ENCODE assay signal across 7 mouse cellular contexts in the genomic region with DNA sequence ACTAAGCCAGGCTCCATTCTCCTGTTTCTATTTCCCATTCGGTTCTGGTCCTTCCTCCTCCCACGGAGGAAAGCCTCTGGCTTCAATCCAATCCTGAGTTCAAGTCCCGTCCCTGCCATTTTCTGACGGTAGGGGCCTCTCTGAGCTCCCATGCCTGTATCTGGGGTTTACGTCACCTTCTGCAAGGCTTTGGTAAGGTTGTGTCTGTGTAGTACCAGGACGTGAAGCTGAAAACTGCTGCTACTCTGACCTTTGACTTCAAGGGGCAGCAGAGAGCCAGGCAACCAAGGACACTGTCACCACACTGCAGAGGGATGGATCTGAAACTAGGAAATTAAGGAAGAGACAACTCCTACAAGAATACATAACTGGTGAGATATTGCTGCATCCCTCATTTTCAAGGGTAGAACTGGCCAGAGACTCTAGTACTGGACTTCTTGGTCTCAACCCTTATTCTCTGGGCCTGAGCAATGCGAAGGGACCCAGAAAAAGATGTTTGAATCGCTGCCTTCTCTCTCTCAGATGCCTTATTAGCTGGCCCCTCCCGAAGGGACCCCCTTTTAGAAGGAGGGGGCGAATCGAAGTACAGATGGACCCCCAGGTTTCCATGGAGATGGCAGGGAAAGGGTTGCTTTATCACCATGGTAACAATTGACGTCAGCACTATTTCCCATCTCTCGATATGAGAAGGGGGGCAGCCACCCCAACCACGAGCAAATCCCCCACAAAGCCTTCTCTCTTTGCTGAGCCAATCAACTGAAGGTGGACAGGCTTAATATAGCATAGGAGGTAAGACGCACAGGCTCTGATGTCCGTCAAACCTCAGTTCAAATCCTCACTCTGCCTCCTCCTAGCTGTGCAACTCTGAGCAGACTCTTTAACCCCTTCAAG. TPM values are rescaled to one million over a fixed set of nuclear protein-coding genes. Genes with fewer than 3 reads are reported as not detected.
DNase-seq lines count a peak whose midpoint lies in the region; ATAC-seq lines count a peak whose summit lies in the region.

No protein-coding gene starts in this region.

- DNase-seq in 416B (ENCODE audit: low read depth) (peak; percentile 87), A20 (ENCODE audit: low read depth, low spot score) (peak; percentile 27)
- peak; percentile 73 for DNase-seq in splenic B cell, adult 2 months (ENCODE audit: low read depth, low spot score)
- DNase-seq in adrenal gland, postnatal 10 days, result no peak

- H3K79me2 ChIP-seq in macrophage (ENCODE audit: inconsistent target), result no peaks in the 10 kb centered on the region

- ATAC-seq in forebrain, embryonic 12.5 days (ENCODE audit: low FRiP score), result peak; percentile 24; the same call in 1 of the 2 replicates
- ATAC-seq in kidney, embryonic 16.5 days (ENCODE audit: low FRiP score, low TSS enrichment), result no peak

- H3K4me3 ChIP-seq in forebrain, embryonic 12.5 days (replicated peaks), result no peak overlapping the region
- H3K4me3 ChIP-seq in kidney, embryonic 16.5 days (ENCODE audit: low read length), result no peak overlapping the region
- no peak overlapping the region for H3K4me3 ChIP-seq in macrophage (ENCODE audit: inconsistent target)

- H3K9ac ChIP-seq in forebrain, embryonic 12.5 days, result peak overlapping the region; percentile 14
- 0 out of 2 replicates have a peak overlapping the region, but pooled peaks have one; percentile 1 for H3K9ac ChIP-seq in kidney, embryonic 16.5 days (replicated peaks; ENCODE audit: low read length)

- peaks cover 33% of the 10 kb centered on the region for H3K4me1 ChIP-seq in forebrain, embryonic 12.5 days
- H3K4me1 ChIP-seq in kidney, embryonic 16.5 days (ENCODE audit: insufficient read depth, low read length), result peaks cover 30% of the 10 kb centered on the region

- peaks cover 23% of the 10 kb centered on the region for H3K27me3 ChIP-seq in forebrain, embryonic 12.5 days
- no peaks in the 10 kb centered on the region for H3K27me3 ChIP-seq in kidney, embryonic 16.5 days (ENCODE audit: insufficient read depth, low read length)
- no peaks in the 10 kb centered on the region for H3K27me3 ChIP-seq in splenic B cell, adult 2 months (ENCODE audit: control insufficient read depth, insufficient read depth, low read length, poor library complexity, severe bottlenecking)

- H3K36me3 ChIP-seq in forebrain, embryonic 12.5 days (replicated peaks), result no peaks in the 10 kb centered on the region
- H3K36me3 ChIP-seq in kidney, embryonic 16.5 days (ENCODE audit: insufficient read depth, low read length), result no peaks in the 10 kb centered on the region
- no peaks in the 10 kb centered on the region for H3K36me3 ChIP-seq in macrophage (ENCODE audit: inconsistent target)
- H3K36me3 ChIP-seq in splenic B cell, adult 2 months (ENCODE audit: control insufficient read depth, insufficient read depth, low read length, poor library complexity, severe bottlenecking), result no peaks in the 10 kb centered on the region

- H3K27ac ChIP-seq in forebrain, embryonic 12.5 days, result peak overlapping the region; percentile 33
- peak overlapping the region; percentile 87 for H3K27ac ChIP-seq in kidney, embryonic 16.5 days (ENCODE audit: low read length)
- H3K27ac ChIP-seq in macrophage, result peak overlapping the region; percentile 94

- H3K4me2 ChIP-seq in forebrain, embryonic 12.5 days, result peak overlapping the region; percentile 21
- 0 out of 2 replicates have a peak overlapping the region, but pooled peaks have one; percentile 16 for H3K4me2 ChIP-seq in kidney, embryonic 16.5 days (replicated peaks; ENCODE audit: low read depth, low read length)

- H3K9me3 ChIP-seq in forebrain, embryonic 12.5 days, result no peaks in the 10 kb centered on the region
- no peaks in the 10 kb centered on the region for H3K9me3 ChIP-seq in kidney, embryonic 16.5 days (ENCODE audit: low read length)

- 25% methylated on average over 16 of the region's 16 CpGs for WGBS in forebrain, embryonic 12.5 days
- 39% methylated on average over 16 of the region's 16 CpGs for WGBS in kidney, embryonic 16.5 days
- WGBS in macrophage (ENCODE audit: missing documents), result 17% methylated on average over 16 of the region's 16 CpGs

RNA-seq across cellular contexts. Expression of a gene that starts 4.9 kb away (rescaled TPM):
- not detected in 2 replicates for polyA plus RNA-seq in forebrain, embryonic 12.5 days (2016; fragmentation: Nextera tagmentation; extraction: Ambion mirVana)
- 0.35 TPM in 1 of 2 replicates, not detected in the other for polyA plus RNA-seq in kidney, embryonic 16.5 days (2015; fragmentation: Nextera tagmentation; extraction: Ambion mirVana)
- total RNA-seq in macrophage (2018; cell fraction: chromatin; rRNA removed), result not detected
- not detected for total RNA-seq in macrophage (2018; cell fraction: cytosol; rRNA removed)
- not detected for total RNA-seq in macrophage (2018; cell fraction: nucleus; rRNA removed)
- polyA plus RNA-seq in macrophage (2018), result not detected in 3 replicates
- not detected for total RNA-seq in adrenal gland, postnatal 10 days (2021)

RNA-seq across cellular contexts. Expression of a gene that starts 5.1 kb away (rescaled TPM):
- not detected in 2 replicates for polyA plus RNA-seq in forebrain, embryonic 12.5 days (2016; fragmentation: Nextera tagmentation; extraction: Ambion mirVana)
- polyA plus RNA-seq in kidney, embryonic 16.5 days (2015; fragmentation: Nextera tagmentation; extraction: Ambion mirVana), result not detected in 2 replicates
- 1 to 10 TPM in 3 of 26 experiments, under 1 TPM in 3, not detected in 20; 0.59 to 4.2 (median 1.0) TPM for total RNA-seq in macrophage (2018; cell fraction: chromatin; rRNA removed)
- total RNA-seq in macrophage (2018; cell fraction: cytosol; rRNA removed), result under 1 TPM in 6 of 26 experiments, not detected in 20; 0.09 to 0.17 (median 0.13) TPM
- 1 to 10 TPM in 1 of 26 experiments, under 1 TPM in 14, not detected in 11; 0.35 to 1.2 (median 0.56) TPM for total RNA-seq in macrophage (2018; cell fraction: nucleus; rRNA removed)
- polyA plus RNA-seq in macrophage (2018), result not detected in 3 replicates
- total RNA-seq in adrenal gland, postnatal 10 days (2021), result not detected

RNA-seq across cellular contexts. Expression of a gene that starts 17.5 kb away (rescaled TPM):
- 1,836 and 1,849 TPM in 2 replicates for polyA plus RNA-seq in forebrain, embryonic 12.5 days (2016; fragmentation: Nextera tagmentation; extraction: Ambion mirVana)
- 761 and 859 TPM in 2 replicates for polyA plus RNA-seq in kidney, embryonic 16.5 days (2015; fragmentation: Nextera tagmentation; extraction: Ambion mirVana)
- 100 to 1,000 TPM in 19 of 26 experiments, 10 to 100 TPM in 5, 1 to 10 TPM in 2; 3.3 to 636 (median 208) TPM for total RNA-seq in macrophage (2018; cell fraction: chromatin; rRNA removed)
- total RNA-seq in macrophage (2018; cell fraction: cytosol; rRNA removed), result 1,000 to 10,000 TPM in 10 of 26 experiments, 100 to 1,000 TPM in 12, 10 to 100 TPM in 4; 32.9 to 2,330 (median 543) TPM
- total RNA-seq in macrophage (2018; cell fraction: nucleus; rRNA removed), result 1,000 to 10,000 TPM in 10 of 26 experiments, 100 to 1,000 TPM in 14, 10 to 100 TPM in 2; 13.0 to 1,557 (median 896) TPM
- polyA plus RNA-seq in macrophage (2018), result 18.5 to 109 TPM (median 91.5 TPM) in 3 replicates
- total RNA-seq in adrenal gland, postnatal 10 days (2021), result 10 to 100 TPM; 75.3 to 85.9 TPM

RNA-seq across cellular contexts. Expression of a gene that starts 34.5 kb away (rescaled TPM):
- polyA plus RNA-seq in forebrain, embryonic 12.5 days (2016; fragmentation: Nextera tagmentation; extraction: Ambion mirVana), result 27.3 and 29.4 TPM in 2 replicates
- polyA plus RNA-seq in kidney, embryonic 16.5 days (2015; fragmentation: Nextera tagmentation; extraction: Ambion mirVana), result 31.8 and 33.6 TPM in 2 replicates
- 10 to 100 TPM; 45.5 to 69.8 (median 55.4) TPM for total RNA-seq in macrophage (2018; cell fraction: chromatin; rRNA removed)
- total RNA-seq in macrophage (2018; cell fraction: cytosol; rRNA removed), result 10 to 100 TPM; 20.6 to 31.9 (median 25.9) TPM
- total RNA-seq in macrophage (2018; cell fraction: nucleus; rRNA removed), result 10 to 100 TPM; 27.3 to 56.2 (median 37.1) TPM
- polyA plus RNA-seq in macrophage (2018), result 17.0 to 25.7 TPM (median 21.5 TPM) in 3 replicates
- 10 to 100 TPM; 41.3 to 45.7 TPM for total RNA-seq in adrenal gland, postnatal 10 days (2021)

RNA-seq across cellular contexts. Expression of a gene that starts 46.6 kb away (rescaled TPM):
- polyA plus RNA-seq in forebrain, embryonic 12.5 days (2016; fragmentation: Nextera tagmentation; extraction: Ambion mirVana), result 207 and 221 TPM in 2 replicates
- polyA plus RNA-seq in kidney, embryonic 16.5 days (2015; fragmentation: Nextera tagmentation; extraction: Ambion mirVana), result 285 and 304 TPM in 2 replicates
- total RNA-seq in macrophage (2018; cell fraction: chromatin; rRNA removed), result 100 to 1,000 TPM in 15 of 26 experiments, 10 to 100 TPM in 11; 74.4 to 250 (median 111) TPM
- total RNA-seq in macrophage (2018; cell fraction: cytosol; rRNA removed), result 10 to 100 TPM; 36.2 to 57.7 (median 44.3) TPM
- total RNA-seq in macrophage (2018; cell fraction: nucleus; rRNA removed), result 100 to 1,000 TPM in 3 of 26 experiments, 10 to 100 TPM in 23; 46.3 to 220 (median 82.6) TPM
- polyA plus RNA-seq in macrophage (2018), result 45.9 to 65.7 TPM (median 51.4 TPM) in 3 replicates
- total RNA-seq in adrenal gland, postnatal 10 days (2021), result 10 to 100 TPM; 54.5 to 59.1 TPM

Comparison
In these comparisons a context has a peak if more than half of its experiments do, and no peak if none do; other contexts are left out.
1. H3K27ac ChIP-seq: peak in every context shown above with its lines; median percentile 94 in macrophage; 87 in kidney, embryonic 16.5 days; 33 in forebrain, embryonic 12.5 days.